Mouse (Mus musculus) G1E (cell line): Measurements from ENCODE around the gene Gja6.

Experiments
- CTCF ChIP-seq: IDR thresholded peaks from 2 replicates; pipeline ENCODE4 v1.5.1; 2012; ENCODE audit warnings: low read depth, low read length, inconsistent platforms, mixed read lengths
- GATA1 ChIP-seq: IDR thresholded peaks from 2 replicates; pipeline ENCODE4 v1.6.1; 2012; ENCODE audit warnings: borderline replicate concordance, low read length, inconsistent platforms, mixed read lengths
- TAL1 ChIP-seq: conservative IDR thresholded peaks from 2 replicates; pipeline ENCODE4 v1.6.1; 2012; ENCODE audit warnings: low read depth, low read length, inconsistent platforms, mixed read lengths

GRCm38 (mm10) chrX:160866576-160866975 is 40.3 kb downstream of the Gja6 start:
- TF ChIP-seq TAL1 (no peak), CTCF (no peak), GATA1 (no peak)
